Mouse (Mus musculus): ENCODE results near the gene Stard13. TPM values are rescaled to one million over a fixed set of nuclear protein-coding genes. Genes with fewer than 3 reads are reported as not detected.

Gene Stard13
- total and polyA plus RNA-seq, 3 experiments, result not detected

DNA sequence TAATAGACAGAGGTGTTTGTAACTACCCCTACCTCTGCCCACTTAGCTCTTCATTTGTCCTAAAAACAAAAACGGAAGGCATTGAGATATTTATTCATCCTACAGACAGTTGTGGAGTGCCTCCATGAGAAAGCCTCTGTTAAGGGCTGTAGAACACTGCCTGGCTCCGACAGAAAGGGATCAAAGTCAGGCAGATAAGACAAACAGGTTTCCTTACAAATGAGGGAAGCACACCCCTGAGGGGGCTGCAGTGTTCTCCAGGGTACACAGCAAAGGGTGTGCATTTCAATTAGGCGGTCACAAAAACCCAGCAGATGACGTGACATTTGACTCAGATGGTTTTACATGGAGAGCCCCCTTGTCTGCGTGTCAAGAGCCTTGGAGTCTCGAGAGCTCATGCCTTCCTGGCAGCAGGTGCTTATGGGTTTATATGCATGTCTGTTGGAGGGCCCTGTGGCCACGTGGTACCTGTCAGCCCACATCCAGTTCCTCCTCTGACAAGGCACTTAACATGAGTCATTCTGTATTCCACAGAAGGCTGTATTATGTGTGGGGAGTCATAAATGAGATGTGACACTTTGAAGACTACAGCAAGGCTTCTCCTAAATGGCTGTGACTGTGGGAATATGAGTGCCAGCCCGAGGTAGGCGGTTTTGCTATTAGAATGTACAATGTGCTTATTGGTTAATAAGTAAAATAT lies 129.1 kb downstream of the Stard13 start:
- H3K27me3 ChIP-seq (ENCODE audit: control insufficient read depth in 1 of 2, insufficient read depth in 2 of 2, low read length in 2 of 2), result no peaks in the 10 kb centered on the region
- H3K4me3 ChIP-seq (ENCODE audit: control insufficient read depth in 1 of 2, insufficient read depth in 1 of 2, low read depth in 2 of 2, low read length in 2 of 2), result no peak overlapping the region
- H3K79me2 ChIP-seq (ENCODE audit: control insufficient read depth, insufficient read depth, low read length, poor library complexity), result no peaks in the 10 kb centered on the region
- TF ChIP-seq MXI1 (IDR thresholded peaks at IDR 0.05; ENCODE audit: low read depth, low read length) (no peak), USF1 (IDR thresholded peaks at IDR 0.05; ENCODE audit: low read depth, low read length) (peak; percentile 22; the same call in 1 of the 2 replicates)
- H3K9ac ChIP-seq (ENCODE audit: control insufficient read depth, low read depth, low read length, poor library complexity, severe bottlenecking), result no peak overlapping the region
- H3K36me3 ChIP-seq (ENCODE audit: control insufficient read depth in 1 of 2, insufficient read depth in 2 of 2, low read length in 2 of 2), result no peaks in the 10 kb centered on the region
- no peak for DNase-seq (ENCODE audit: low read depth, low spot score)
- no peaks in the 10 kb centered on the region for H3K4me1 ChIP-seq (ENCODE audit: control insufficient read depth in 1 of 2, insufficient read depth in 2 of 2, low read length in 2 of 2)
- H3K9me3 ChIP-seq (replicated peaks; ENCODE audit: insufficient read depth, low read length), result no peaks in the 10 kb centered on the region
- H3K27ac ChIP-seq (ENCODE audit: control insufficient read depth, low read depth, low read length), result no peak overlapping the region

DNA sequence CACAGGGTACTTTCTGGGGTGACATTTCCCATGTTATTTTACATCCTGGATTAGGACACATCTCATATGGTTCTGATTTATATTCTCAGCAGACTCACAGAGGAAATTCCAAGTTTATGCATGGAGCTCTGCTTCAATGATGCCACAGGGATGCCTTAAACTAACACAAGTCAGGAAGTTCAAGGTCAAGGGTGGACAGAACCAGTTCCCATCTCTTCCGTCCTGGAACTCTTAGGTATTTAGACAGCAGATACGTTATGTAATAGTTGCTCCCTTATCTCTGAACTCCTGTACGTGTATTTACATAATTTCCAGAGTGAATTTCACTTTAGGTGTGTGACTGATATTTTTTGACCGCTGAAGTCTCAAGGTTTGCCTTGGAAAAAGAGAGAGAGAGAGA lies 130.4 kb downstream of the Stard13 start:
- no peaks in the 10 kb centered on the region for H3K36me3 ChIP-seq (ENCODE audit: control insufficient read depth in 1 of 2, insufficient read depth in 2 of 2, low read length in 2 of 2)

DNA sequence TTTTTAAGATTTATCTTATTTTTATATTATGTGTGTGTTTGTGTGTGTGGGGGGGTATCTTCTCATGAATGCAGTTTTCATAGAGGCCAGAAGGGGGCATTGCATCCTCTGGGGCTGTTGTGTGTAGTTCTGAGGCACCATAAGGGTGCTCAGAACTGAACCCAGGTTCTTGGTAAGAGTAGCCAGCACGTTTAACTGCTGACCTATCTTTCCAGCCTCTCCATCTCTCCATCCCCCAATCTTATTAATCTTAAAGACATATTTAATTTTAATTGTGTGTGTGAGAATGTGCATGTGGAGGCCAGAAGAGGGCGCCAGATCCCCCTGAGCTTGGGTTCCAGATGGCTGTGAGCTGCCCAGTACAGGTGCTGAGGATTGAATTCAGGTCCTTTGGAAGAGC lies 131.4 kb downstream of the Stard13 start:
- no peaks in the 10 kb centered on the region for H3K36me3 ChIP-seq (ENCODE audit: control insufficient read depth in 1 of 2, insufficient read depth in 2 of 2, low read length in 2 of 2)
- TF ChIP-seq SMC3 (IDR thresholded peaks at IDR 0.05; ENCODE audit: low read depth, low read length), result peak; percentile 20; the same call in 1 of the 2 replicates
- TF ChIP-seq ZC3H11A (IDR thresholded peaks at IDR 0.05; ENCODE audit: low read depth, low read length), result 0 out of 2 replicates have a peak, but pooled peaks have one; percentile 6
- no peak for TF ChIP-seq ETS1 (IDR thresholded peaks at IDR 0.05; ENCODE audit: low read depth, low read length)
- TF ChIP-seq CTCF (IDR thresholded peaks at IDR 0.05 in 2 of 3, conservative IDR thresholded peaks at IDR 0.05 in 1 of 3; ENCODE audit: control insufficient read depth in 1 of 3, insufficient read depth in 1 of 3, low read depth in 2 of 3, low read length in 3 of 3, poor library complexity in 1 of 3, severe bottlenecking in 1 of 3), result peak; percentile 34 to 42 (median 34)
- no peak overlapping the region for H3K27ac ChIP-seq (ENCODE audit: control insufficient read depth, low read depth, low read length)
- H3K9ac ChIP-seq (ENCODE audit: control insufficient read depth, low read depth, low read length, poor library complexity, severe bottlenecking), result no peak overlapping the region
- no peaks in the 10 kb centered on the region for H3K79me2 ChIP-seq (ENCODE audit: control insufficient read depth, insufficient read depth, low read length, poor library complexity)
- no peak overlapping the region for H3K4me3 ChIP-seq (ENCODE audit: control insufficient read depth in 1 of 2, insufficient read depth in 1 of 2, low read depth in 2 of 2, low read length in 2 of 2)
- peak; percentile 6 for DNase-seq (ENCODE audit: low read depth, low spot score)
- no peaks in the 10 kb centered on the region for H3K9me3 ChIP-seq (replicated peaks; ENCODE audit: insufficient read depth, low read length)
- no peaks in the 10 kb centered on the region for H3K27me3 ChIP-seq (ENCODE audit: control insufficient read depth in 1 of 2, insufficient read depth in 2 of 2, low read length in 2 of 2)
- H3K4me1 ChIP-seq (ENCODE audit: control insufficient read depth in 1 of 2, insufficient read depth in 2 of 2, low read length in 2 of 2), result no peaks in the 10 kb centered on the region

More for the DNA sequence above, 130.4 kb downstream of the Stard13 start:
- DNase-seq (ENCODE audit: low read depth, low spot score), result no peak
- no peak for TF ChIP-seq GABPA (IDR thresholded peaks at IDR 0.05; ENCODE audit: low read depth, low read length)
- no peak for TF ChIP-seq MXI1 (IDR thresholded peaks at IDR 0.05; ENCODE audit: low read depth, low read length)
- no peak for TF ChIP-seq E2F4 (IDR thresholded peaks at IDR 0.05; ENCODE audit: borderline replicate concordance, low read depth, low read length)
- no peak for TF ChIP-seq ELF1 (IDR thresholded peaks at IDR 0.05; ENCODE audit: low read depth, low read length)
- no peak for TF ChIP-seq USF2 (IDR thresholded peaks at IDR 0.05; ENCODE audit: borderline replicate concordance in 1 of 2, insufficient read depth in 1 of 2, low read depth in 1 of 2, low read length in 2 of 2)
- TF ChIP-seq CHD1 (IDR thresholded peaks at IDR 0.05; ENCODE audit: low read depth, low read length), result no peak
- no peak for TF ChIP-seq CHD2 (IDR thresholded peaks at IDR 0.05; ENCODE audit: low read length)
- TF ChIP-seq MEF2A (IDR thresholded peaks at IDR 0.05; ENCODE audit: extremely low read depth, insufficient replicate concordance, low read depth, low read length, poor library complexity, severe bottlenecking), result no peak
- no peak for TF ChIP-seq ZKSCAN1 (IDR thresholded peaks at IDR 0.05; ENCODE audit: low read depth, low read length)
- Histone ChIP-seq H3K27ac (ENCODE audit: control insufficient read depth, low read depth, low read length) (no peak overlapping the region), H3K4me3 (ENCODE audit: control insufficient read depth in 1 of 2, insufficient read depth in 1 of 2, low read depth in 2 of 2, low read length in 2 of 2) (no peak overlapping the region), H3K27me3 (ENCODE audit: control insufficient read depth in 1 of 2, insufficient read depth in 2 of 2, low read length in 2 of 2) (no peaks in the 10 kb centered on the region), H3K9me3 (replicated peaks; ENCODE audit: insufficient read depth, low read length) (no peaks in the 10 kb centered on the region), H3K79me2 (ENCODE audit: control insufficient read depth, insufficient read depth, low read length, poor library complexity) (no peaks in the 10 kb centered on the region), H3K4me1 (ENCODE audit: control insufficient read depth in 1 of 2, insufficient read depth in 2 of 2, low read length in 2 of 2) (no peaks in the 10 kb centered on the region), H3K9ac (ENCODE audit: control insufficient read depth, low read depth, low read length, poor library complexity, severe bottlenecking) (no peak overlapping the region)

Data from MEL (cell line).